Mouse (Mus musculus): Measurements from ENCODE around the gene 1700018G05Rik. TPM values are rescaled to one million over a fixed set of nuclear protein-coding genes. Genes with fewer than 3 reads are reported as not detected.
"Not testable (repeated sequence)": the region's sequence is repeated elsewhere in the genome, so short reads cannot be mapped to it uniquely, and the experiment has no call there.

The 1700018G05Rik gene
- polyA plus RNA-seq (2015; fragmentation: Nextera tagmentation; extraction: Ambion mirVana): not detected in 2 replicates

DNA sequence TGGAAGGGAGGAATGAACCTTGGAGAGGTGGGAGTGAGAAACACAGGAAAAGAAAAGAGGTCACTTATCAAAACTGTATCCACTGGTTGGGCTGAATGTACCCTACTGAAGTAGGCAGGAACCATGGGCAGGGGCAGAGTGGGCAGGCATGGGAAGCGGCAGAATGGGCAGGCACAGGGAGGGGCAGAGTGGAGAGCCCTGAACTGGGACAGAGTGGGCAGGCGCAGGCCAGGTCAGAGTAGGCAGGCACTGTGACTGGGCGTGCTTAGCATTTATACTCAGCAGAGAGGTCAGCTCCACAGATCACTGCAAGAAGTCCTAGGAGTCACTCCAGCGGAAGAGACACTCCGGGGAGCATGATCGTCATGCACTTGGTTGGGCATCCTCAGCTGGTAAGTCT is at the start of gene 1700018G05Rik:
1700018G05Rik (plus strand) TSS at position 301 of the 400 bp plus-strand sequence.
- not testable (repeated sequence) for H3K4me2 ChIP-seq (ENCODE audit: low read length); H3K9me3 ChIP-seq (replicated peaks; ENCODE audit: control insufficient read depth, low read length, poor library complexity, severe bottlenecking); H3K27me3 ChIP-seq (ENCODE audit: control insufficient read depth, insufficient read depth, low read depth, low read length); ATAC-seq; H3K27ac ChIP-seq (ENCODE audit: low read length); H3K4me1 ChIP-seq (ENCODE audit: control insufficient read depth, insufficient read depth, low read length); H3K36me3 ChIP-seq (ENCODE audit: control insufficient read depth, insufficient read depth, low read length); H3K4me3 ChIP-seq (ENCODE audit: low read depth, low read length); H3K9ac ChIP-seq (ENCODE audit: low read depth, low read length)
- 93% methylated on average over 5 of the region's 6 CpGs for WGBS

DNA sequence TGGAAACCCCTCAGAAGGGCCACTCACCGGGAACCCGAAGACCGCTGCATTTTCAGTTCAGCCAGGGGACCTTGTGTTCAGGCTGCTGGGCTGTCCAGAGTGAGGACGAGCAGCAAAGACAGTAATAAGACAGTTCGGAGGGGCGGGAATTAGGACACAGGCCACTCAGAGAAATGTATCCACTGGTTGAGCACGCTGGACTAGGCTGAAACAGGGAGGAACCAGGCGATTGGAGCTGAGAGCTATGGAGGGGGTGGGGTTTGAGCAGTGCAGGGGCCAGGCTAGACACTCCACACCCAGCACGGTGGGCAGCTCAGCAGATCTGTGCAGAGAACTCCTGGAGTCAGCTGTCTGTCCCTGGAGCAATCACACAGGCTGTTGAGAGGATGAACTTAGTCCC is 19.6 kb upstream of the 1700018G05Rik start, which contains the start of the genes Dmrtc1a and 1700011M02Rik:
Dmrtc1a (minus strand) TSS at position 101 of the 400 bp plus-strand sequence.
1700011M02Rik (plus strand) TSS at position 319 of the 400 bp plus-strand sequence.
- not testable (repeated sequence) for ATAC-seq; H3K4me2 ChIP-seq (ENCODE audit: low read length); H3K4me1 ChIP-seq (ENCODE audit: control insufficient read depth, insufficient read depth, low read length); H3K9me3 ChIP-seq (replicated peaks; ENCODE audit: control insufficient read depth, low read length, poor library complexity, severe bottlenecking); H3K36me3 ChIP-seq (ENCODE audit: control insufficient read depth, insufficient read depth, low read length); H3K9ac ChIP-seq (ENCODE audit: low read depth, low read length); H3K27ac ChIP-seq (ENCODE audit: low read length); H3K27me3 ChIP-seq (ENCODE audit: control insufficient read depth, insufficient read depth, low read depth, low read length); H3K4me3 ChIP-seq (ENCODE audit: low read depth, low read length)
- 86% methylated on average over 5 of the region's 9 CpGs for WGBS

DNA sequence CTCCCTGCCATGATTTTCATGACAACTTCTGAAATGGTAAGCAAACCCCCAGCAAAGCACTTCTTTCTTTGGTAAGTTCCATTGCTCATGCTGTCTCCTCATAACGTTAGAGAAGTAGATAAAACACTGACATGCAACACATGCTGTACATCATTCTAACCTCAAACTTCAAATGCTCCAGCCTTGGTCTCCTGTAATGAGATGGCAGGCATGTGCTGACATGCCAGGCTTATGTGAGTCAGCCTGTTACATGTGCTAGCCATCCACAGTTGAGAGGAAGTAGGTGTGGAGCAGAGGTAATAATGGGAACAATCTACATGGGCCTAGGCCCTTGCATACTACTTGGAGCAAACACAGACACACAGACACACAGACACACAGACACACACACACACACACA is 13.3 kb upstream of the 1700018G05Rik start:
- H3K4me1 ChIP-seq (ENCODE audit: control insufficient read depth, insufficient read depth, low read length); ATAC-seq; H3K9ac ChIP-seq (ENCODE audit: low read depth, low read length); H3K4me2 ChIP-seq (ENCODE audit: low read length); H3K27ac ChIP-seq (ENCODE audit: low read length); H3K4me3 ChIP-seq (ENCODE audit: low read depth, low read length); H3K36me3 ChIP-seq (ENCODE audit: control insufficient read depth, insufficient read depth, low read length); H3K9me3 ChIP-seq (replicated peaks; ENCODE audit: control insufficient read depth, low read length, poor library complexity, severe bottlenecking); H3K27me3 ChIP-seq (ENCODE audit: control insufficient read depth, insufficient read depth, low read depth, low read length): not testable (repeated sequence)
- 87% methylated on average over 1 of the region's 1 CpGs for WGBS

DNA sequence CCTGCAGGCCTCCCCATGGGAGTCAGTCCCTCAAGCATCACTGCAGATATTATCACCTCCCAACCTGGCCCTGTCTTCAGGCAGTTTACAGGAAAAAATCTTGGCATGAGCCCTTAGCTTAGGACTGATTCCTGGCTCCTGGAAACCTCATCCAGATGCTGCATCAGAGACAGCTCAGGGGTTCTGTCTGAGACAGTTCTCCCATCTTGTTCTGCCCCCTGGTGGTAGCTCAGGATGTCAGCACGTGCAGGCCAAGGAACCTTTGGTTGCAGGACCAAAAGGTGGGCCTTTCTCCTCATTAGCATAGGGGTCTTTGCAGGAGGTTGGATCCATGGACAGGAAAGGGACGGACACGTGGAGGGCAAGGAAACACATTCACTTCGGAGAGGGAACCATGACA is 1.5 kb upstream of the 1700018G05Rik start:
- not testable (repeated sequence) for H3K27me3 ChIP-seq (ENCODE audit: control insufficient read depth, insufficient read depth, low read depth, low read length); H3K27ac ChIP-seq (ENCODE audit: low read length); H3K36me3 ChIP-seq (ENCODE audit: control insufficient read depth, insufficient read depth, low read length); H3K9me3 ChIP-seq (replicated peaks; ENCODE audit: control insufficient read depth, low read length, poor library complexity, severe bottlenecking); H3K4me2 ChIP-seq (ENCODE audit: low read length); H3K9ac ChIP-seq (ENCODE audit: low read depth, low read length); H3K4me3 ChIP-seq (ENCODE audit: low read depth, low read length); H3K4me1 ChIP-seq (ENCODE audit: control insufficient read depth, insufficient read depth, low read length)
- WGBS: 26% methylated on average over 3 of the region's 4 CpGs
- ATAC-seq: peak; percentile 39; the same call in 1 of the 2 replicates

DNA sequence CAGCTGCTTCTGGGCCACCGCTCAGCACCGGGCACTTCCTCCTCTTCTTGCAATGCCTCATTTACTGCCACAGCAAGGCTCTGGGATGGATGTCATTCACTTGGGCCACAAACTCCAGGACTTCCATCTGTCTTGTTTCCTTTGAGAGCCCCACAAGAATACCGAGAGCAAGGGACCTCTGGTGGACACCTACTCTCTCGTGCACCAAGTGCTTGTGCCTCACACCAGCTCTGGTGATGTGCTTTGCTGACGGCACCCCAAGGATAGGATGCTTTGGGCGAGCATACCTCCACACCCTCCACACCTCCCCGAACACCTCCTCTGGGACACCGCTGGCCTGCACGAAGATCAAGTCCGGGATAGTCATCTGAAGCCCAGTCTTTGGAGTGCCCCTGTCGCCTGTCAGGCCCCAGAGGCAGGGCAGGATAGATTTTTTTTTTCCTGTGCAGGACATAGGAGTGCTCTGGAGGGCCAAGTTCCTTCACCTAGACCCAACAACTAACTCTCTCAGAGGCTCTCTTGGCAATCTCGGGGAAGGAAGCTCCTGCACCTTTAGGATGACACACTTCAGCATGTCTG is 4.9 kb downstream of the 1700018G05Rik start:
- no peaks in the 10 kb centered on the region; the same call in 1 of the 2 replicates for H3K27me3 ChIP-seq (ENCODE audit: control insufficient read depth, insufficient read depth, low read depth, low read length)
- no peaks in the 10 kb centered on the region for H3K36me3 ChIP-seq (ENCODE audit: control insufficient read depth, insufficient read depth, low read length)
- H3K4me3 ChIP-seq (ENCODE audit: low read depth, low read length): peak overlapping the region; percentile 57
- ATAC-seq: no peak; the same call in 1 of the 2 replicates
- peak overlapping the region; percentile 74 for H3K9ac ChIP-seq (ENCODE audit: low read depth, low read length)
- H3K9me3 ChIP-seq (replicated peaks; ENCODE audit: control insufficient read depth, low read length, poor library complexity, severe bottlenecking): no peaks in the 10 kb centered on the region
- peak overlapping the region; percentile 58 for H3K4me2 ChIP-seq (ENCODE audit: low read length)
- 53% methylated on average over 12 of the region's 12 CpGs for WGBS
- peak overlapping the region; percentile 57 for H3K27ac ChIP-seq (ENCODE audit: low read length)
- H3K4me1 ChIP-seq (ENCODE audit: control insufficient read depth, insufficient read depth, low read length): no peaks in the 10 kb centered on the region

DNA sequence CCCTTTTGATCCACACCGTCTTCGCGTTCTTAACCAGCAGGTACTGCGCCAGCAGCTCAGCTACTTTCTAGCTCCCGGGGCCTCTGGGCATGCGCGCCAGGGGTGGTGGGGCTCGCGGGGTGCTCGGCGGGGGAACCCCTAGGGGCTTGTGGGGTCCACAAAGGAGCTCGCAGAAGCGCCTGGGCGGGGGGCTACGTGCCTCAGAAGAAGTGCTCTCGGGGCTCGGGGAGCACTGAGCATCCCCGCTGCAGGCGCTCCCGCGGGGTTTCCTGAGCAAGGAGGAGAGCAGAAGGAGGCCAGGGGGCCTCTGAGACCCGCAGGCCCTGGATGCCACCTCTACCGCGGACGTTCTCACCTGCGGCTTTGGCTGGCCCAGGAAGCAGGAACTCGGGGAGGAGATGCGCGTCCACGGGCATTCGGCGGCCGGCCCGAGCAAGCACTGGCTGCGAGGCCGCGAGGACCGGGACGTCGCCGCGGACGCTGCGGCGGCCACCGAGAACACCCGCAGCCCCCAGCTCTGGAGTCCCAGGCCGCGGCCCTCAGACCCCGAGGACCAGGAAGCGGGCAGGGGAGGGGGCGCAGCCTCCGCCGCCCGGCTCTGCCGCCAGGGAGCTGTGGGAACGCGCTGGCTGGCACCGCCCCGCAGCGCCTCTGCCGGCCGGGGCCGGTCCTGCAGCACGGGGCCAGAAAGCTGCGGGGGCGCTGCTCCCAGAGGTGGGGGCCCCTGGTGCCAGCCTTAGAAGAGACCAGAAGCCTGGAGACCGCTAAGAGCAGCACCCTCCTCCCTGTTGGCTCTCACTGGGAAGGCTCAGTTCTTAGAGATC is 5.6 kb downstream of the 1700018G05Rik start:
- no peaks in the 10 kb centered on the region for H3K36me3 ChIP-seq (ENCODE audit: control insufficient read depth, insufficient read depth, low read length)
- H3K4me1 ChIP-seq (ENCODE audit: control insufficient read depth, insufficient read depth, low read length): no peaks in the 10 kb centered on the region
- 29% methylated on average over 28 of the region's 68 CpGs for WGBS
- H3K9me3 ChIP-seq (replicated peaks; ENCODE audit: control insufficient read depth, low read length, poor library complexity, severe bottlenecking): no peaks in the 10 kb centered on the region
- H3K4me2 ChIP-seq (ENCODE audit: low read length): peak overlapping the region; percentile 58
- peak overlapping the region; percentile 57 for H3K27ac ChIP-seq (ENCODE audit: low read length)
- no peaks in the 10 kb centered on the region; the same call in 1 of the 2 replicates for H3K27me3 ChIP-seq (ENCODE audit: control insufficient read depth, insufficient read depth, low read depth, low read length)
- peak overlapping the region; percentile 57 for H3K4me3 ChIP-seq (ENCODE audit: low read depth, low read length)
- peak; percentile 86 for ATAC-seq
- peak overlapping the region; percentile 74 for H3K9ac ChIP-seq (ENCODE audit: low read depth, low read length)

DNA sequence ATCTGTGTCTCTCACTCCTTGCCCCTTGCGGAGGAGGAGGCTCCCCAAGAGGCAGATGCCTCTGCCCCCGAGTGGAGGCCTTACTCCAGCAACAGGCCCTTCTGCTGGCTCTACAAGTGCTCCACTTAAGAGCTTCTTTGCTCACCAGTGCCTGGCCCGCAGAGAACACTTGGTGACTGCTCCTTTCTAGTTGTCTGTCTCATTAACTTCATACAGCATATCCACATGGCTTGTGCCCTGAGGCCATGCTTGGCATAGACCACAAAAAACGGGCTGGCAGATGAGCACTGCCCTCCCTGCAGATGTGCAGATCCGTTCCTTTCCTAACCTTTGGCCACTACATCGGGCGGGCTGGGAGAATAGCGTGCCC is 6.2 kb downstream of the 1700018G05Rik start:
- Histone ChIP-seq H3K4me2 (ENCODE audit: low read length) (peak overlapping the region; percentile 58), H3K9me3 (replicated peaks; ENCODE audit: control insufficient read depth, low read length, poor library complexity, severe bottlenecking) (no peaks in the 10 kb centered on the region), H3K27ac (ENCODE audit: low read length) (no peak overlapping the region), H3K4me1 (ENCODE audit: control insufficient read depth, insufficient read depth, low read length) (no peaks in the 10 kb centered on the region), H3K4me3 (ENCODE audit: low read depth, low read length) (peak overlapping the region; percentile 57), H3K36me3 (ENCODE audit: control insufficient read depth, insufficient read depth, low read length) (no peaks in the 10 kb centered on the region), H3K9ac (ENCODE audit: low read depth, low read length) (peak overlapping the region; percentile 74; the same call in 1 of the 2 replicates), H3K27me3 (ENCODE audit: control insufficient read depth, insufficient read depth, low read depth, low read length) (no peaks in the 10 kb centered on the region; the same call in 1 of the 2 replicates)
- no peak; the same call in 1 of the 2 replicates for ATAC-seq
- 53% methylated on average over 8 of the region's 8 CpGs for WGBS

DNA sequence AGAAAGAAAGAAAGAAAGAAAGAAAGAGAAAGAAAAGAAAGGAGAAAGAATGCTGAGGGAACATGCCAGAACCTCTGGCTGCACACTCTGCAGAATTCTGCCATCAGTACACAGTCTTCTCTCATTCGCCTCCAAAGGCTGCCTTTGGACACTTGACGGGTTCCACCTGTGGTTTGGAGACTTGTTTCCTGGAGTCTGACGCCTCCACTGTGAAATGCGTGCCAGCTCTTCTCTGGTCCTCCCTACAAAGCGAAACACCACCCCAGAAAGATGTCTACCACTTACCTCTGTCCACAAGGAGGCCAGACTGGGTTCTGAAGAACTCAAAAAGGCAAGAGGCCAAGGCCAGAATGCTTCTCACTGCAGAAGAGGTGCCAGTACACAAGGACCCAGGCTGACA is 8.6 kb downstream of the 1700018G05Rik start:
- WGBS: 82% methylated on average over 5 of the region's 5 CpGs
- no peaks in the 10 kb centered on the region; the same call in 1 of the 2 replicates for H3K27me3 ChIP-seq (ENCODE audit: control insufficient read depth, insufficient read depth, low read depth, low read length)
- no peak overlapping the region for H3K9ac ChIP-seq (ENCODE audit: low read depth, low read length)
- no peak overlapping the region for H3K4me2 ChIP-seq (ENCODE audit: low read length)
- no peak overlapping the region for H3K27ac ChIP-seq (ENCODE audit: low read length)
- no peaks in the 10 kb centered on the region for H3K9me3 ChIP-seq (replicated peaks; ENCODE audit: control insufficient read depth, low read length, poor library complexity, severe bottlenecking)
- no peak for ATAC-seq
- no peak overlapping the region for H3K4me3 ChIP-seq (ENCODE audit: low read depth, low read length)
- no peaks in the 10 kb centered on the region for H3K4me1 ChIP-seq (ENCODE audit: control insufficient read depth, insufficient read depth, low read length)
- no peaks in the 10 kb centered on the region for H3K36me3 ChIP-seq (ENCODE audit: control insufficient read depth, insufficient read depth, low read length)

DNA sequence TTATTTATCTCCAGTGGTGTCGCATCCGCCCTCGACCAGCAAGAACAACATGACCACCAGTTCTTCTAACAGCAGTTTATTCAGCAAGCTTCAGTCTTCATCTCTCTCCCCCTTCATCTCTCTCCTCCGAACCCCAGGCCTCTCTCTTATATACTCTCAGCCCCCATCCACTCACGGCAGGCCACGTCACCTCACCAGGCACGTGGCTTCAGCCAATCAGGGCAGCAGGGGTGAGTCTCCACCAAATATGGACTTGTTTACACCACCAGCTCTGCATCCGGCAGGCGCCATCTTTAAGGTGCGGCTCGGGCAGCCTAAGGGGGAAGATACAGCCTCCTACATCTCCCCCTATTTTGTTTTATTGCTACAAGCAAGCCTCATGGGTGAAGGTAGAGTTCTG is 22.0 kb downstream of the 1700018G05Rik start:
- not testable (repeated sequence) for H3K9me3 ChIP-seq (replicated peaks; ENCODE audit: control insufficient read depth, low read length, poor library complexity, severe bottlenecking); H3K27me3 ChIP-seq (ENCODE audit: control insufficient read depth, insufficient read depth, low read depth, low read length); H3K4me3 ChIP-seq (ENCODE audit: low read depth, low read length); H3K9ac ChIP-seq (ENCODE audit: low read depth, low read length); H3K4me1 ChIP-seq (ENCODE audit: control insufficient read depth, insufficient read depth, low read length); H3K4me2 ChIP-seq (ENCODE audit: low read length); H3K36me3 ChIP-seq (ENCODE audit: control insufficient read depth, insufficient read depth, low read length); ATAC-seq; H3K27ac ChIP-seq (ENCODE audit: low read length)
- 87% methylated on average over 11 of the region's 11 CpGs for WGBS
